ENCODE assay signal across 18 mouse cellular contexts in genomic region chr13:116213843-116214829, GRCm38 (mm10).
DNase-seq lines count a peak whose midpoint lies in the region; ATAC-seq lines count a peak whose summit lies in the region.
"Had no signal": no experiment of that assay in that cellular context is flagged by ENCODE, and none has a peak within 500 bp of the region (broad histone marks: within the 10 kb centered on the region; RNA-seq: fewer than 3 reads in every experiment).

No protein-coding gene starts in this region.

- no peaks in the 10 kb centered on the region for H3K9me3 ChIP-seq in embryonic facial prominence, embryonic 14.5 days (ENCODE audit: control insufficient read depth, low read length)
- no peaks in the 10 kb centered on the region for H3K9me3 ChIP-seq in embryonic facial prominence, embryonic 10.5 days
- no peaks in the 10 kb centered on the region for H3K9me3 ChIP-seq in midbrain, embryonic 13.5 days
- no peaks in the 10 kb centered on the region for H3K9me3 ChIP-seq in midbrain, embryonic 10.5 days (replicated peaks)
- H3K9me3 ChIP-seq in forebrain, embryonic 12.5 days, result no peaks in the 10 kb centered on the region
- H3K9me3 ChIP-seq in limb, embryonic 13.5 days, result no peaks in the 10 kb centered on the region
- H3K9me3 ChIP-seq: embryonic facial prominence, embryonic 15.5 days; heart, embryonic 10.5 days; hindbrain, embryonic 15.5 days had no signal

- DNase-seq in embryonic facial prominence, embryonic 14.5 days (ENCODE audit: low spot score), result peak; percentile 7
- DNase-seq in embryonic facial prominence, embryonic 10.5 days (ENCODE audit: low spot score), result no peak
- no peak for DNase-seq in midbrain, embryonic 10.5 days (ENCODE audit: low spot score)
- no peak for DNase-seq in adipocyte (ENCODE audit: low spot score)
- no peak for DNase-seq in layer of hippocampus, adult 11-12 months (ENCODE audit: low spot score)
- DNase-seq: adrenal gland, postnatal 14 days; cerebellum, adult 9-11 months; gastrocnemius, postnatal 14 days; right cerebral cortex, postnatal 14 days had no signal

- no peak overlapping the region for H3K9ac ChIP-seq in embryonic facial prominence, embryonic 14.5 days (ENCODE audit: low read depth, low read length)
- H3K9ac ChIP-seq in midbrain, embryonic 13.5 days (replicated peaks), result no peak overlapping the region
- H3K9ac ChIP-seq in forebrain, embryonic 12.5 days, result no peak overlapping the region
- no peak overlapping the region for H3K9ac ChIP-seq in limb, embryonic 13.5 days
- H3K9ac ChIP-seq: embryonic facial prominence, embryonic 15.5 days; hindbrain, embryonic 15.5 days had no signal

- peak; percentile 33; the same call in 1 of the 2 replicates for ATAC-seq in embryonic facial prominence, embryonic 14.5 days (ENCODE audit: low read depth)
- 0 out of 2 replicates have a peak, but pooled peaks have one; percentile 45 for ATAC-seq in midbrain, embryonic 13.5 days
- peak; percentile 67; the same call in 1 of the 2 replicates for ATAC-seq in forebrain, embryonic 12.5 days (ENCODE audit: low FRiP score)
- ATAC-seq in limb, embryonic 13.5 days (ENCODE audit: low FRiP score, low read depth), result peak; percentile 75
- ATAC-seq: intestine, postnatal 0 days had no signal

- no peaks in the 10 kb centered on the region for H3K36me3 ChIP-seq in embryonic facial prominence, embryonic 14.5 days (ENCODE audit: control insufficient read depth, insufficient read depth, low read length)
- H3K36me3 ChIP-seq in embryonic facial prominence, embryonic 10.5 days (replicated peaks), result no peaks in the 10 kb centered on the region
- H3K36me3 ChIP-seq in midbrain, embryonic 13.5 days, result no peaks in the 10 kb centered on the region
- H3K36me3 ChIP-seq in midbrain, embryonic 10.5 days, result no peaks in the 10 kb centered on the region
- H3K36me3 ChIP-seq in forebrain, embryonic 12.5 days (replicated peaks), result no peaks in the 10 kb centered on the region
- no peaks in the 10 kb centered on the region for H3K36me3 ChIP-seq in limb, embryonic 13.5 days
- H3K36me3 ChIP-seq: embryonic facial prominence, embryonic 15.5 days; heart, embryonic 10.5 days; hindbrain, embryonic 15.5 days had no signal

- H3K4me2 ChIP-seq in embryonic facial prominence, embryonic 14.5 days (ENCODE audit: low read depth, low read length), result no peak overlapping the region
- no peak overlapping the region for H3K4me2 ChIP-seq in midbrain, embryonic 13.5 days (replicated peaks)
- H3K4me2 ChIP-seq in forebrain, embryonic 12.5 days, result no peak overlapping the region
- H3K4me2 ChIP-seq in limb, embryonic 13.5 days (replicated peaks), result no peak overlapping the region
- H3K4me2 ChIP-seq: embryonic facial prominence, embryonic 15.5 days; hindbrain, embryonic 15.5 days had no signal

- no peaks in the 10 kb centered on the region; the same call in 1 of the 2 replicates for H3K27me3 ChIP-seq in embryonic facial prominence, embryonic 14.5 days (replicated peaks; ENCODE audit: control insufficient read depth, insufficient read depth, low read length)
- H3K27me3 ChIP-seq in embryonic facial prominence, embryonic 10.5 days (replicated peaks; ENCODE audit: low read depth, poor library complexity, severe bottlenecking), result no peaks in the 10 kb centered on the region
- H3K27me3 ChIP-seq in midbrain, embryonic 13.5 days, result no peaks in the 10 kb centered on the region
- no peaks in the 10 kb centered on the region for H3K27me3 ChIP-seq in midbrain, embryonic 10.5 days (ENCODE audit: low read depth, poor library complexity, severe bottlenecking)
- no peaks in the 10 kb centered on the region for H3K27me3 ChIP-seq in forebrain, embryonic 12.5 days
- H3K27me3 ChIP-seq in limb, embryonic 13.5 days, result no peaks in the 10 kb centered on the region
- H3K27me3 ChIP-seq: embryonic facial prominence, embryonic 15.5 days; hindbrain, embryonic 15.5 days had no signal

- H3K27ac ChIP-seq in embryonic facial prominence, embryonic 14.5 days (replicated peaks; ENCODE audit: low read depth, low read length), result no peak overlapping the region
- H3K27ac ChIP-seq in embryonic facial prominence, embryonic 10.5 days (replicated peaks), result no peak overlapping the region
- no peak overlapping the region for H3K27ac ChIP-seq in midbrain, embryonic 13.5 days
- H3K27ac ChIP-seq in midbrain, embryonic 10.5 days (replicated peaks), result no peak overlapping the region
- H3K27ac ChIP-seq in forebrain, embryonic 12.5 days, result no peak overlapping the region
- H3K27ac ChIP-seq in limb, embryonic 13.5 days, result no peak overlapping the region
- H3K27ac ChIP-seq: embryonic facial prominence, embryonic 15.5 days; heart, embryonic 10.5 days; hindbrain, embryonic 15.5 days; left cerebral cortex, adult 2 months had no signal

- WGBS in embryonic facial prominence, embryonic 14.5 days, result 41% methylated on average over 6 of the region's 6 CpGs
- WGBS in embryonic facial prominence, embryonic 10.5 days, result 52% methylated on average over 6 of the region's 6 CpGs
- WGBS in midbrain, embryonic 13.5 days, result 44% methylated on average over 6 of the region's 6 CpGs
- WGBS in midbrain, embryonic 10.5 days, result 46% methylated on average over 6 of the region's 6 CpGs
- WGBS in forebrain, embryonic 12.5 days, result 37% methylated on average over 6 of the region's 6 CpGs
- WGBS in limb, embryonic 13.5 days, result 23% methylated on average over 6 of the region's 6 CpGs

- H3K4me1 ChIP-seq in embryonic facial prominence, embryonic 14.5 days (ENCODE audit: control insufficient read depth, insufficient read depth, low read length), result no peaks in the 10 kb centered on the region
- no peaks in the 10 kb centered on the region for H3K4me1 ChIP-seq in embryonic facial prominence, embryonic 10.5 days
- H3K4me1 ChIP-seq in midbrain, embryonic 13.5 days (replicated peaks), result peaks cover 5% of the 10 kb centered on the region; the same call in 1 of the 2 replicates
- no peaks in the 10 kb centered on the region for H3K4me1 ChIP-seq in midbrain, embryonic 10.5 days
- no peaks in the 10 kb centered on the region for H3K4me1 ChIP-seq in forebrain, embryonic 12.5 days
- peaks cover 9% of the 10 kb centered on the region; the same call in 1 of the 2 replicates for H3K4me1 ChIP-seq in limb, embryonic 13.5 days
- H3K4me1 ChIP-seq: embryonic facial prominence, embryonic 15.5 days; heart, embryonic 10.5 days had no signal

- no peak overlapping the region for H3K4me3 ChIP-seq in embryonic facial prominence, embryonic 14.5 days (ENCODE audit: low read depth, low read length)
- H3K4me3 ChIP-seq in embryonic facial prominence, embryonic 10.5 days, result no peak overlapping the region
- no peak overlapping the region for H3K4me3 ChIP-seq in midbrain, embryonic 13.5 days (replicated peaks)
- no peak overlapping the region for H3K4me3 ChIP-seq in midbrain, embryonic 10.5 days
- H3K4me3 ChIP-seq in forebrain, embryonic 12.5 days (replicated peaks), result no peak overlapping the region
- H3K4me3 ChIP-seq in limb, embryonic 13.5 days, result no peak overlapping the region
- H3K4me3 ChIP-seq: embryonic facial prominence, embryonic 15.5 days; heart, embryonic 10.5 days; hindbrain, embryonic 15.5 days; left cerebral cortex, adult 2 months; myocyte had no signal
